Mouse (Mus musculus): Measurements from ENCODE around the gene Olfr114. TPM values are rescaled to one million over a fixed set of nuclear protein-coding genes. Genes with fewer than 3 reads are reported as not detected.

Olfr114 gene
- total RNA-seq (2023) = not detected

DNA sequence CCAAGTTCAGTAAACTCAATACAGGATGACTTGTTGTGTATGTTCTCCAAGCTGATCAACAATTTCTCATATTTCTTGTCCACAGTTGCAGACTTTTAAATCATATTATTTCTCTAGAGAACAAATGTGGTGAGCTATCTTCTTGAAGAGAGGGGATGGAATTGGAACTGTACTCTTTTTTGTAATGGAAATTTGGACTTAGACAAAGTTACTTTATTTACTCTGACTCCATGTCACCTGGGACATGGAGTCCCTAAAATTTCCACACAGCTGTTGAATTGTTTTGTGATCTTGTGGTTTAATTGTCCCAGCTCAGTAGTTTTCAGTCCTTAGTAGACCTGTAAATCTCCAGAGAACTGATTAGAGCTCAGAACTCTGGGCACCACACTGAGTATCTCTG, at the start of gene Olfr114:
Gene Olfr114 (minus strand): TSS at position 101 of the 400 bp plus-strand sequence.

DNA sequence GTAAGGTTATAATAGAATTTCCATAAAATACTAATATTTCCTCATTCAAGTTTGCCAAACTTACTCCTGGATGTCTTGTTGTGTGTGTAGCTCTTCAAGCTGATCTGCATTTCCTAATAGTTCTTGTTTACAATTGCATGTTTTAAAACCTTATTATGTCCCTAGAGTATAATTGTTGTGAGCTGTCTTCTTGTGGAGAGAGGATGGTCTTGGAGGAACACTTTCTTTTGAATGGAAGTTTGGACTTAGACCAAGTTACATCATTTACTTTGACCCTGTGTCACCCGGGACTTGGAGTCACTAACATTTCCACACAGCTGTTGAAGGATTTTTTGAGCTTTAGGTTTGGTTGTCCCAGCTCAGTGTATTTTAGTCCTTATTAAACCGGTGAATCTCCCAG, 34.5 kb upstream of the Olfr114 start, which contains the start of the genes Olfr115 and Olfr116:
Gene Olfr115 (minus strand): TSS at position 101 of the 400 bp plus-strand sequence.
Gene Olfr116 (minus strand): TSS at position 191 of the 400 bp plus-strand sequence.

DNA sequence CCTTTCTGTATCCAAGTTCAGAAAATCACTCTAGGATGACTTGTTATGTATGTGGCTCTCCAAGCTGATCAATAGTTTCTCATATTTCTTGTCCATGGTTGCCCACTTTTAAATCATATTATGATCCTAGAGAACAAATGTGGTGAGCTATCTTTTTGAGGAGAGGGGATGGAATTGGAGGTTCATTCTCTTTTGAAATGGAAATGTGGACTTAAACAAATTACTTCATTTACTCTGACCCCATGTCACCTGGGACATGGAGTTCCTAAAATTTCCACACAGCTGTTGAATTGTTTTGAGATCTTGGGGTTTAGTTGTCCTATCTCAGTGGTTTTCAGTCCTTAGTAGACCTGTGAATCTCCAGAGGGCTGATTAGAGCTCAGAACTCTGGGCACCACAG, 15.0 kb downstream of the Olfr114 start, which contains the start of gene Olfr113:
Gene Olfr113 (minus strand): TSS at position 101 of the 400 bp plus-strand sequence.

DNA sequence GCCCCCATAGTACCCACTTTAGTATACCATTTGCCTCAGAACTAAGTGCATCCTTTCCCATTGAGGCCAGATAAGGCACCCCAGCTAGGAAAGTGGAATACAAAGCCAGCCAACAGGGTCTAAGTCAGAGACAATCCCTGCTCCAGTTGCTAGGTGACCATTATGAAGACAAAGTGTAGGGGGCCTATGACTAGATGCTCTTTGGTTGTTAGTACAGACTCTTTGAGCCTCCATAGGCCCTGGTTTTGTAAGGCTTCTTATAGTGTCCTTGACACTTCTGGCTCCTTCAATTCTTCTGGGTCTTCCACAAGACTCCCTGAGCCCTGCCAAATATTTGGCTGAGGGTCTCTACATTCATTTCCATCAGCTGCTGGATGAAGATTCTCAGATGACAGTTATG, 23.2 kb downstream of the Olfr114 start, which contains the start of gene Olfr112:
Gene Olfr112 (minus strand): TSS at position 101 of the 400 bp plus-strand sequence.

Other genes starting within 250 kb of the Olfr114 start
- gene Olfr104-ps, start 233.2 kb downstream of the Olfr114 start, total RNA-seq (2023) = not detected
- not detected for gene Olfr105-ps, start 213.7 kb downstream of the Olfr114 start, total RNA-seq (2023)
- not detected for gene Olfr106-ps, start 202.3 kb downstream of the Olfr114 start, total RNA-seq (2023)
- gene Olfr107, start 193.5 kb downstream of the Olfr114 start, total RNA-seq (2023) = not detected
- gene Olfr108, start 147.3 kb downstream of the Olfr114 start, total RNA-seq (2023) = not detected
- gene Olfr109, start 133.8 kb downstream of the Olfr114 start, total RNA-seq (2023) = not detected
- gene H2-M2, start 109.2 kb downstream of the Olfr114 start, total RNA-seq (2023) = not detected
- gene Olfr110, start 100.3 kb downstream of the Olfr114 start, total RNA-seq (2023) = not detected
- gene Olfr111, start 84.7 kb downstream of the Olfr114 start, total RNA-seq (2023) = not detected
- not detected for gene Olfr112, start 23.3 kb downstream of the Olfr114 start, total RNA-seq (2023)
- not detected for gene Olfr113, start 15.1 kb downstream of the Olfr114 start, total RNA-seq (2023)
- gene Olfr115, start 34.4 kb upstream of the Olfr114 start, total RNA-seq (2023) = not detected
- gene Olfr116, start 34.5 kb upstream of the Olfr114 start, total RNA-seq (2023) = not detected
- gene Olfr117, start 71.0 kb upstream of the Olfr114 start, total RNA-seq (2023) = not detected
- not detected for gene Olfr118, start 74.2 kb upstream of the Olfr114 start, total RNA-seq (2023)
- not detected for gene Olfr119, start 103.8 kb upstream of the Olfr114 start, total RNA-seq (2023)
- not detected for gene Olfr120, start 129.1 kb upstream of the Olfr114 start, total RNA-seq (2023)
- gene Olfr121, start 156.1 kb upstream of the Olfr114 start, total RNA-seq (2023) = not detected
- not detected for gene Olfr122, start 175.9 kb upstream of the Olfr114 start, total RNA-seq (2023)
- not detected for gene Olfr123, start 200.8 kb upstream of the Olfr114 start, total RNA-seq (2023)
- not detected for gene Olfr124, start 207.1 kb upstream of the Olfr114 start, total RNA-seq (2023)
- gene Olfr125, start 240.2 kb upstream of the Olfr114 start, total RNA-seq (2023) = not detected

All from neutrophil, adult 59 days (primary cell).